Mouse (Mus musculus): ENCODE measurements around the gene Cd247.

GRCm38 (mm10) chr1:165810633-165811032, 22.2 kb downstream of the Cd247 start:
- TF ChIP-seq CTCF (IDR thresholded peaks at IDR 0.05; ENCODE audit: control insufficient read depth, insufficient read depth, insufficient replicate concordance, low read depth, low read length) (no peak), POLR2A (IDR thresholded peaks at IDR 0.05; ENCODE audit: control insufficient read depth, low read depth, low read length) (no peak)
